Mouse (Mus musculus): ENCODE results near the gene Lzts3. TPM values are rescaled to one million over a fixed set of nuclear protein-coding genes. Genes with fewer than 3 reads are reported as not detected.

The Lzts3 gene
- 61.8 and 69.8 TPM in 2 replicates for polyA plus RNA-seq (2012; rRNA removed)

GRCm38 (mm10) chr2:130642684-130643369 lies at the start of gene Lzts3:
TSS of gene Lzts3 (minus strand) at chr2:130642803.

DNA sequence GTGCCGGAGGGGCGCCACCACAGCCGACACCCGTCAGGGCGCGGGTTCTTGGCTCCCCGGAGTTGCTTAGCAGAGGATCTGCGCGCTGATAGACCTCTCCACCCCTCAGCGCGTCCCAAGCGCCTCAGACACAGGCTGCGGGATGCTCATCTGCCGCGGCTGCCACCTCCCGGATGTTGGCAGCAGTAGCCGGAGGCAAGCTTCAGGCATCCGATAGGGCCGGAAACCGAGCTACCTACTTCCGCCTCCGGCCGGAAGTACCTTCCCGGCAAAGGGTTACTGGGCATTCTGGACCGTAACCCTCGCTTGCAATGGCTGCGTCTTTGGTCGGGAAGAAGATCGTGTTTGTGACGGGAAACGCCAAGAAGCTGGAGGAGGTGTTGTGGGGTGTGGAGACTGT lies 25.0 kb upstream of the Lzts3 start, which contains the start of gene Itpa:
Itpa (plus strand) TSS at position 52 of the 400 bp plus-strand sequence.

GRCm38 (mm10) chr2:130664102-130664701 lies 21.6 kb upstream of the Lzts3 start, which contains the start of gene Ddrgk1:
TSS of gene Ddrgk1 (minus strand) at chr2:130664659.

DNA sequence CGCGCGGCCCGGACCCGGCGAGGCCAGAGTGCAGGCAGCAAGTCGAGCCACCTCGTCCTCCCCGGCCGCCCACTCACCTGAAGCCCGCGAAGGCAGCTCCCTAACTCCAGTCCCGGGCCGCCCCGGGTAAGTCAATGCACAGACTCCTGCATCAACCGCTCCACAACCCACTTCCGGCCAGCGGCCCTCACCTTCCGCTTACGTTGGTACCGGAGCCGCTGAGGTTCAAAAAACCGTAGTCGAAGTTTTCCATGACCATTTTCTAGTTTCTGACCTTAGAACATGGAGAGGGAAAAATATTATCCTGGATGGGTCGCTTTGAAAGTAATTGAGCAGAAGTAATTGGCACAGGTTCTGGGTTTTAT lies 12.8 kb downstream of the Lzts3 start, which contains the start of the genes Fastkd5 and Ubox5:
Fastkd5 (minus strand) TSS at position 189 of the 365 bp plus-strand sequence.
Ubox5 (minus strand) TSS at position 200 of the 365 bp plus-strand sequence.

Other genes with a start within 250 kb of the Lzts3 start
- 2.1 TPM in 2 replicates for gene Cpxm1, start 245.2 kb downstream of the Lzts3 start, polyA plus RNA-seq (2012; rRNA removed)
- gene Gm28372, start 237.6 kb downstream of the Lzts3 start, polyA plus RNA-seq (2012; rRNA removed), result not detected in 2 replicates
- not detected in 2 replicates for gene 1700020A23Rik, start 237.5 kb downstream of the Lzts3 start, polyA plus RNA-seq (2012; rRNA removed)
- gene Tmem239, start 236.3 kb downstream of the Lzts3 start, polyA plus RNA-seq (2012; rRNA removed), result not detected in 2 replicates
- 40.9 and 53.4 TPM in 2 replicates for gene Vps16, start 218.5 kb downstream of the Lzts3 start, polyA plus RNA-seq (2012; rRNA removed)
- gene Pced1a, start 218.1 kb downstream of the Lzts3 start, polyA plus RNA-seq (2012; rRNA removed), result 19.3 and 27.3 TPM in 2 replicates
- gene Ptpra, start 192.5 kb downstream of the Lzts3 start, polyA plus RNA-seq (2012; rRNA removed), result 41.5 and 43.6 TPM in 2 replicates
- 96.1 and 98.1 TPM in 2 replicates for gene Mrps26, start 79.1 kb downstream of the Lzts3 start, polyA plus RNA-seq (2012; rRNA removed)
- 0.28 TPM in 1 of 2 replicates, not detected in the other for gene Oxt, start 66.6 kb downstream of the Lzts3 start, polyA plus RNA-seq (2012; rRNA removed)
- gene Avp, start 60.2 kb downstream of the Lzts3 start, polyA plus RNA-seq (2012; rRNA removed), result not detected in 2 replicates
- 1.1 TPM in 2 replicates for gene Fastkd5, start 12.8 kb downstream of the Lzts3 start, polyA plus RNA-seq (2012; rRNA removed)
- gene Ubox5, start 12.8 kb downstream of the Lzts3 start, polyA plus RNA-seq (2012; rRNA removed), result 5.7 TPM in 2 replicates
- gene Ddrgk1, start 21.9 kb upstream of the Lzts3 start, polyA plus RNA-seq (2012; rRNA removed), result 73.1 and 112 TPM in 2 replicates
- gene Itpa, start 24.8 kb upstream of the Lzts3 start, polyA plus RNA-seq (2012; rRNA removed), result 23.8 and 25.9 TPM in 2 replicates
- gene Slc4a11, start 54.7 kb upstream of the Lzts3 start, polyA plus RNA-seq (2012; rRNA removed), result 0.83 and 1.2 TPM in 2 replicates